Mouse (Mus musculus) kidney, adult 2 months (tissue): ENCODE data around the gene Cadm2. TPM values are rescaled to one million over a fixed set of nuclear protein-coding genes. Genes with fewer than 3 reads are reported as not detected.

Experiments
- DNase-seq: peaks from one replicate; pipeline ENCODE4 v3.0.0; 2021
- H3K27ac ChIP-seq: fragments of 200-500 bp; 2 replicates; pipeline ENCODE4 v1.5.1; 2012; ENCODE audit warnings: low read depth, low read length, control low read depth, inconsistent platforms; ENCODE audit not compliant: insufficient read depth
- H3K27me3 ChIP-seq: fragments of 200-500 bp; replicated peaks from 2 replicates; pipeline ENCODE4 v1.6.1; 2012; ENCODE audit warnings: mild to moderate bottlenecking, moderate library complexity, low read length, inconsistent platforms; ENCODE audit not compliant: control insufficient read depth, insufficient read depth
- H3K36me3 ChIP-seq: fragments of 200-500 bp; 2 replicates; pipeline ENCODE4 v1.6.1; 2012; ENCODE audit warnings: mild to moderate bottlenecking, moderate library complexity, low read length, inconsistent platforms; ENCODE audit not compliant: control insufficient read depth, insufficient read depth
- H3K4me1 ChIP-seq: fragments of 200-500 bp; 2 replicates; pipeline ENCODE4 v1.6.1; 2011; ENCODE audit warnings: low read length; ENCODE audit not compliant: control insufficient read depth, insufficient read depth
- H3K4me3 ChIP-seq: fragments of 200-500 bp; 2 replicates; pipeline ENCODE4 v1.5.1; 2011; ENCODE audit warnings: mild to moderate bottlenecking, low read depth, low read length, control low read depth; ENCODE audit not compliant: insufficient read depth
- CTCF ChIP-seq: fragments of 200-500 bp; conservative IDR thresholded peaks from 2 replicates; pipeline ENCODE4 v1.5.1; 2011; ENCODE audit warnings: low read depth, mild to moderate bottlenecking, control low read depth, low read length, moderate library complexity, mixed read lengths; ENCODE audit not compliant: insufficient read depth, insufficient read length
- POLR2A ChIP-seq: fragments of 200-500 bp; IDR thresholded peaks from one replicate; pipeline ENCODE4 v1.6.1; 2011; ENCODE audit warnings: low read depth, low read length, control low read depth
- WGBS: fragments of 180-500 bp; shearing (Covaris S2); methylation state at CpG from one replicate; pipeline ENCODE4 v1.1.7; 2018; 5-methylcytosine and 5-hydroxymethylcytosine counted together
- polyA plus RNA-seq: library from polyadenylated mRNA; depleted of rRNA; stranded (reverse); fragments of >200 nt; gene quantifications from 2 replicates; pipeline ENCODE4 v1.2.3, GENCODE M21; 2012

Cadm2 gene
- polyA plus RNA-seq, 1 experiment = 0.27 TPM

GRCm38 (mm10) chr16:67598841-67599240, 21.9 kb downstream of the Cadm2 start:
- no peaks in the 10 kb centered on the region for H3K4me1 ChIP-seq
- TF ChIP-seq CTCF (no peak), POLR2A (no peak)
- no peak for DNase-seq
- H3K36me3 ChIP-seq = no peaks in the 10 kb centered on the region
- WGBS = 71% methylated on average over 4 of the region's 4 CpGs
- no peak overlapping the region for H3K27ac ChIP-seq
- no peak overlapping the region for H3K4me3 ChIP-seq
- no peaks in the 10 kb centered on the region for H3K27me3 ChIP-seq

- Histone ChIP-seq H3K4me1 (no peaks in the 10 kb centered on the region), H3K27ac (no peak overlapping the region), H3K4me3 (no peak overlapping the region), H3K27me3 (no peaks in the 10 kb centered on the region), H3K36me3 (no peaks in the 10 kb centered on the region)
- TF ChIP-seq POLR2A = no peak
- no peak for TF ChIP-seq CTCF
- no peak for DNase-seq
- WGBS = 76% methylated on average over 6 of the region's 6 CpGs
Measured at GRCm38 (mm10) chr16:67591015-67591414, 29.7 kb downstream of the Cadm2 start.

- H3K4me1 ChIP-seq = no peaks in the 10 kb centered on the region
- H3K27me3 ChIP-seq = no peaks in the 10 kb centered on the region
- no peak for TF ChIP-seq POLR2A
- no peak for TF ChIP-seq CTCF
- H3K27ac ChIP-seq = no peak overlapping the region
- WGBS = 83% methylated on average over 11 of the region's 11 CpGs
- H3K4me3 ChIP-seq = no peak overlapping the region
- no peak for DNase-seq
- H3K36me3 ChIP-seq = no peaks in the 10 kb centered on the region
Measured at GRCm38 (mm10) chr16:67578842-67579517, 41.7 kb downstream of the Cadm2 start.

- H3K27ac ChIP-seq = no peak overlapping the region
- TF ChIP-seq CTCF (no peak), POLR2A (no peak)
- H3K4me3 ChIP-seq = no peak overlapping the region
- H3K36me3 ChIP-seq = no peaks in the 10 kb centered on the region
- no peaks in the 10 kb centered on the region for H3K4me1 ChIP-seq
- no peaks in the 10 kb centered on the region for H3K27me3 ChIP-seq
- 52% methylated on average over 5 of the region's 5 CpGs for WGBS
- DNase-seq = no peak
Measured at GRCm38 (mm10) chr16:67575557-67575956, 45.2 kb downstream of the Cadm2 start.

GRCm38 (mm10) chr16:67526992-67527391, 93.7 kb downstream of the Cadm2 start:
- no peaks in the 10 kb centered on the region for H3K36me3 ChIP-seq
- H3K27me3 ChIP-seq = no peaks in the 10 kb centered on the region
- DNase-seq = no peak
- H3K4me1 ChIP-seq = no peaks in the 10 kb centered on the region
- no peak overlapping the region for H3K27ac ChIP-seq
- TF ChIP-seq POLR2A (no peak), CTCF (no peak)
- 76% methylated on average over 1 of the region's 1 CpGs for WGBS
- H3K4me3 ChIP-seq = no peak overlapping the region

- Histone ChIP-seq H3K27me3 (no peaks in the 10 kb centered on the region), H3K4me1 (no peaks in the 10 kb centered on the region), H3K4me3 (no peak overlapping the region), H3K36me3 (no peaks in the 10 kb centered on the region), H3K27ac (no peak overlapping the region)
- DNase-seq = no peak
- TF ChIP-seq CTCF (no peak), POLR2A (no peak)
- WGBS = 67% methylated on average over 1 of the region's 1 CpGs
Measured at GRCm38 (mm10) chr16:67524878-67525277, 95.8 kb downstream of the Cadm2 start.

- H3K4me3 ChIP-seq = no peak overlapping the region
- H3K27me3 ChIP-seq = no peaks in the 10 kb centered on the region
- no peaks in the 10 kb centered on the region for H3K4me1 ChIP-seq
- WGBS = 75% methylated on average over 3 of the region's 3 CpGs
- TF ChIP-seq CTCF (no peak), POLR2A (no peak)
- H3K36me3 ChIP-seq = no peaks in the 10 kb centered on the region
- H3K27ac ChIP-seq = no peak overlapping the region
- DNase-seq = no peak
Measured at GRCm38 (mm10) chr16:67518311-67518710, 102.4 kb downstream of the Cadm2 start.
